Mouse (Mus musculus): ENCODE data around the gene Hsd11b1. TPM values are rescaled to one million over a fixed set of nuclear protein-coding genes. Genes with fewer than 3 reads are reported as not detected.
"Not testable (repeated sequence)": the region's sequence is repeated elsewhere in the genome, so short reads cannot be mapped to it uniquely, and the experiment has no call there.

Gene Hsd11b1
- total RNA-seq (2021): 10 to 100 TPM in 1 of 2 experiments, 1 to 10 TPM in 1; 8.6 to 13.2 TPM

- DNase-seq: no peak
- intact Hi-C loops (cut with DNase I): no loop called here
Observed at GRCm38 (mm10) chr1:193263955-193264598, at the start of gene Hsd11b1. Gene Hsd11b1 (minus strand): TSS chr1:193264075.

GRCm38 (mm10) chr1:193311596-193311995 lies 47.7 kb upstream of the Hsd11b1 start:
- no peak for DNase-seq
- intact Hi-C loops (cut with DNase I): no loop called here

GRCm38 (mm10) chr1:193310519-193311085 lies 46.7 kb upstream of the Hsd11b1 start:
- intact Hi-C loops (cut with DNase I): no loop called here
- no peak for DNase-seq

GRCm38 (mm10) chr1:193309785-193310518 lies 46.1 kb upstream of the Hsd11b1 start:
- intact Hi-C loops (cut with DNase I): no loop called here
- no peak for DNase-seq

- intact Hi-C loops (cut with DNase I): no loop called here
- DNase-seq: no peak
Observed at GRCm38 (mm10) chr1:193306832-193307231, 43.0 kb upstream of the Hsd11b1 start.

GRCm38 (mm10) chr1:193305386-193305785 lies 41.5 kb upstream of the Hsd11b1 start:
- no peak for DNase-seq
- intact Hi-C loops (cut with DNase I): no loop called here

GRCm38 (mm10) chr1:193303096-193303495 lies 39.2 kb upstream of the Hsd11b1 start:
- no peak for DNase-seq
- intact Hi-C loops (cut with DNase I): no loop called here

GRCm38 (mm10) chr1:193302093-193302405 lies 38.2 kb upstream of the Hsd11b1 start:
- intact Hi-C loops (cut with DNase I): no loop called here

GRCm38 (mm10) chr1:193301216-193302092 lies 37.6 kb upstream of the Hsd11b1 start:
- no peak for DNase-seq
- intact Hi-C loops (cut with DNase I): no loop called here

More at GRCm38 (mm10) chr1:193302093-193302405, 38.2 kb upstream of the Hsd11b1 start:
- DNase-seq: no peak

- no peak for DNase-seq
- intact Hi-C loops (cut with DNase I): no loop called here
Observed at GRCm38 (mm10) chr1:193299995-193300394, 36.1 kb upstream of the Hsd11b1 start.

- intact Hi-C loops (cut with DNase I): no loop called here
- DNase-seq: no peak
Observed at GRCm38 (mm10) chr1:193298141-193298765, 34.4 kb upstream of the Hsd11b1 start.

GRCm38 (mm10) chr1:193295920-193296319 lies 32.0 kb upstream of the Hsd11b1 start:
- intact Hi-C loops (cut with DNase I): no loop called here
- DNase-seq: no peak

GRCm38 (mm10) chr1:193293926-193294325 lies 30.1 kb upstream of the Hsd11b1 start:
- intact Hi-C loops (cut with DNase I): no loop called here
- DNase-seq: no peak

- intact Hi-C loops (cut with DNase I): no loop called here
Observed at GRCm38 (mm10) chr1:193293039-193293438, 29.2 kb upstream of the Hsd11b1 start.

GRCm38 (mm10) chr1:193290686-193291085 lies 26.8 kb upstream of the Hsd11b1 start:
- no peak for DNase-seq
- intact Hi-C loops (cut with DNase I): no loop called here

More at GRCm38 (mm10) chr1:193293039-193293438, 29.2 kb upstream of the Hsd11b1 start:
- DNase-seq: no peak

GRCm38 (mm10) chr1:193289914-193290313 lies 26.0 kb upstream of the Hsd11b1 start:
- no peak for DNase-seq
- intact Hi-C loops (cut with DNase I): no loop called here

- intact Hi-C loops (cut with DNase I): no loop called here
- DNase-seq: no peak
Observed at GRCm38 (mm10) chr1:193289076-193289475, 25.2 kb upstream of the Hsd11b1 start.

GRCm38 (mm10) chr1:193287578-193287977 lies 23.7 kb upstream of the Hsd11b1 start:
- intact Hi-C loops (cut with DNase I): no loop called here

GRCm38 (mm10) chr1:193285766-193286325 lies 22.0 kb upstream of the Hsd11b1 start:
- intact Hi-C loops (cut with DNase I); DNase-seq: not testable (repeated sequence)

More at GRCm38 (mm10) chr1:193287578-193287977, 23.7 kb upstream of the Hsd11b1 start:
- no peak for DNase-seq

GRCm38 (mm10) chr1:193284228-193284779 lies 20.4 kb upstream of the Hsd11b1 start:
- no peak for DNase-seq
- intact Hi-C loops (cut with DNase I): no loop called here
